Mouse (Mus musculus) liver, embryonic 12.5 days (tissue): ENCODE measurements around the gene Itprid2. TPM values are rescaled to one million over a fixed set of nuclear protein-coding genes. Genes with fewer than 3 reads are reported as not detected.

Source experiments
- ATAC-seq: fragments of 200-750 bp; cut with Nextera tagmentation; 2 replicates; pipeline ENCODE4 v1.8.0; 2017; ENCODE audit warnings: moderate number of reproducible peaks, mild to moderate bottlenecking, moderate library complexity
- H3K27ac ChIP-seq: fragments of 300-500 bp; sonication (generic); 2 replicates; pipeline ENCODE4 v1.5.1; 2016; ENCODE audit warnings: mild to moderate bottlenecking
- H3K27me3 ChIP-seq: fragments of 300-500 bp; sonication (generic); replicated peaks from 2 replicates; pipeline ENCODE4 v1.6.1; 2016; ENCODE audit warnings: mild to moderate bottlenecking, moderate library complexity
- H3K36me3 ChIP-seq: fragments of 300-500 bp; sonication (generic); 2 replicates; pipeline ENCODE4 v1.6.1; 2016; ENCODE audit warnings: mild to moderate bottlenecking, moderate library complexity
- H3K4me1 ChIP-seq: fragments of 300-500 bp; sonication (generic); 2 replicates; pipeline ENCODE4 v1.6.1; 2016
- H3K4me2 ChIP-seq: fragments of 300-500 bp; sonication (generic); 2 replicates; pipeline ENCODE4 v1.6.1; 2016; ENCODE audit warnings: mild to moderate bottlenecking, moderate library complexity
- H3K4me3 ChIP-seq: fragments of 300-500 bp; sonication (generic); 2 replicates; pipeline ENCODE4 v1.5.1; 2016; ENCODE audit warnings: mild to moderate bottlenecking, moderate library complexity
- H3K9ac ChIP-seq: fragments of 300-500 bp; sonication (generic); 2 replicates; pipeline ENCODE4 v1.6.1; 2016; ENCODE audit warnings: mild to moderate bottlenecking, moderate library complexity
- H3K9me3 ChIP-seq: fragments of 300-500 bp; sonication (generic); replicated peaks from 2 replicates; pipeline ENCODE4 v1.6.1; 2016; ENCODE audit warnings: mild to moderate bottlenecking, moderate library complexity
- WGBS: fragments of 180-500 bp; shearing (Covaris S2); methylation state at CpG from one replicate; pipeline ENCODE4 v1.1.7; 2016; ENCODE audit not compliant: insufficient replicate concordance; 5-methylcytosine and 5-hydroxymethylcytosine counted together
- polyA plus RNA-seq: library from polyadenylated mRNA; unstranded; fragments of >200 nt; fragmentation: Nextera tagmentation; extraction: Ambion mirVana; gene quantifications from 2 replicates; pipeline ENCODE4 v1.2.1, GENCODE M21; 2016

Gene Itprid2
- polyA plus RNA-seq, 1 experiment from 2014 or later = 5.2 TPM

- no peak for ATAC-seq
- WGBS = 74% methylated on average over 4 of the region's 4 CpGs
- H3K4me3 ChIP-seq = no peak overlapping the region
- no peaks in the 10 kb centered on the region for H3K27me3 ChIP-seq
- no peaks in the 10 kb centered on the region for H3K36me3 ChIP-seq
- H3K9me3 ChIP-seq = no peaks in the 10 kb centered on the region
- H3K4me2 ChIP-seq = no peak overlapping the region
- H3K9ac ChIP-seq = no peak overlapping the region
- H3K4me1 ChIP-seq = no peaks in the 10 kb centered on the region
- H3K27ac ChIP-seq = no peak overlapping the region
These were observed 48.1 kb downstream of the Itprid2 start for GRCm38 (mm10) chr2:79683258-79683657.

DNA sequence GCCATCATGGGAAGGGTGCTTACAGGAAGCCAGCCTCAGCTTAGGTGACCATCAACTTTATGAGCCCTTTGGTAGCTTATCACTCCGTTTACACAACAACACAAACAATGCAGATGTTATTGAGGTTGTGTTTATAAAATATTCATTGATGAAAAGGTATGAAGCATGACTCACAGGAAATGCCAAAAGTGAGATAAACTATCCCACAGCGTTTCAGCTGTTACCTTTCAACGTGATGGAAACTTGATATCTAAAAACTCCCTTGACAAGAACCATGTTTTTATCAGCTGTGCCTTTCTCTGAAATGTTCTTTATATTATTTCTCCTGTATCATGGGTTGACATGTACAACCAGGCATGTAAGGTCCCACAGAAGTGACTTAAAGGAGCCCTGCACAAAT is 55.7 kb downstream of the Itprid2 start:
- no peak overlapping the region for H3K4me3 ChIP-seq
- no peak overlapping the region for H3K9ac ChIP-seq
- H3K36me3 ChIP-seq = no peaks in the 10 kb centered on the region
- WGBS = 29% methylated on average over 3 of the region's 3 CpGs
- H3K4me2 ChIP-seq = no peak overlapping the region
- H3K4me1 ChIP-seq = no peaks in the 10 kb centered on the region
- ATAC-seq = no peak
- H3K27ac ChIP-seq = no peak overlapping the region
- no peaks in the 10 kb centered on the region for H3K27me3 ChIP-seq
- no peaks in the 10 kb centered on the region for H3K9me3 ChIP-seq

GRCm38 (mm10) chr2:79695190-79695589 is 60.0 kb downstream of the Itprid2 start:
- WGBS = 75% methylated on average over 4 of the region's 4 CpGs
- ATAC-seq = no peak

DNA sequence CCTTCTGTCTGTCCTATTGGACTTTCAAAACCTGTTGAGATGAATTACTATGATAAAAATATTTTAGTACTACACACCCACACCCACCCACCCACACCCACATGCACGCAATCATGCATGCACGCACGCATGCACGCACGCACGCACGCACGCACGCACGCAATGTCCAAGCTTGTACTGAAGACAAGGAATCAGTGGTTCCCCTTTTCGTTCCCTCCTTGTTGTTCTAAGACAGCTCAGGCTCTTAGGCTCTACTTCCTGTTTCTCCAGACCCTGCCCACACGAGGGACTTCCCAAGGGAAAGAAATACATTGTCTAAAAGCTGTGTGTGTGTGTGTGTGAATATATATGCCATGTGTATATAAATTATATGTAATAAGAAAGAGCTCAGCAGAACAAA is 60.8 kb downstream of the Itprid2 start:
- Histone ChIP-seq H3K4me1 (no peaks in the 10 kb centered on the region), H3K36me3 (no peaks in the 10 kb centered on the region), H3K9ac (no peak overlapping the region), H3K4me3 (no peak overlapping the region), H3K9me3 (no peaks in the 10 kb centered on the region), H3K4me2 (no peak overlapping the region), H3K27ac (no peak overlapping the region), H3K27me3 (no peaks in the 10 kb centered on the region)
- ATAC-seq = no peak
- 58% methylated on average over 12 of the region's 12 CpGs for WGBS

More at GRCm38 (mm10) chr2:79695190-79695589, 60.0 kb downstream of the Itprid2 start:
- Histone ChIP-seq H3K4me2 (no peak overlapping the region), H3K4me1 (no peaks in the 10 kb centered on the region), H3K27ac (no peak overlapping the region), H3K27me3 (no peaks in the 10 kb centered on the region), H3K9ac (no peak overlapping the region), H3K9me3 (no peaks in the 10 kb centered on the region), H3K36me3 (no peaks in the 10 kb centered on the region), H3K4me3 (no peak overlapping the region)

DNA sequence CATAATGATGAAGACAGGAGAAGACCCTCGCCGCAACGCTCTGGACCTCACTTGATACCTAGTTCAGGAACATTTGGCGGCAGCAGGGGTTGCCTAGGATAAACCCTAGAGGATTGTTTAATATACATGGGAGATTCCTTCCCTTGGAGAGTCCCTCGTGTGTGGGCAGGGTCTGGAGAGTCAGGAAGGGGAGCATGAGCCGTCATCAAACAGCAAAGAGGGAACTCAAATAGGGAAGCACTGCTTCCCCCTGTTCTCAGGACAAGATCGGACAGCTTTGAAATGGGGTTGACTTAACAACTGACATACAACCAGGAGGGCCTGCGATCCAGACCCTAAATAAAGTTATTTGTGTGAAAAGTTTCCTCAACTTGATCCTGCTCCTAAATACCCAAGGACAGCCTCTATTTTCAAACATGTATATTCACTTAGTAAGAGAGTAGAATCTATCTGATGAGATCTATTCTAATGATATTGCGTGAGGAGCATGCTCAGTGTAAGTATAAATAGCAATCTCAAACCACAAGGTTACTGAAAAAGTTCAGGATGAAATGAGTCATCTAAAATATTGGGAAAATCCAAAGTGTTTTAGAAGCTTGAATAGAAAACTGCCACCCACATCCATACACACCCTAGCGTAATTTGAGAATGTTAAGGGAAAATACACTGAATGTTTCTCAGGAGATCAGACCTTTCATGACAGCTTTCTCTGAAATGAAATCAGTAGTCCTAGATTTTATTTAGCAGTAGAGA is 61.5 kb downstream of the Itprid2 start:
- Histone ChIP-seq H3K4me1 (no peaks in the 10 kb centered on the region), H3K9me3 (no peaks in the 10 kb centered on the region), H3K4me3 (no peak overlapping the region), H3K27ac (no peak overlapping the region), H3K36me3 (no peaks in the 10 kb centered on the region), H3K4me2 (no peak overlapping the region), H3K27me3 (no peaks in the 10 kb centered on the region), H3K9ac (no peak overlapping the region)
- ATAC-seq = no peak
- 54% methylated on average over 10 of the region's 10 CpGs for WGBS

- H3K9ac ChIP-seq = no peak overlapping the region
- no peak for ATAC-seq
- H3K4me2 ChIP-seq = no peak overlapping the region
- no peak overlapping the region for H3K27ac ChIP-seq
- 39% methylated on average over 2 of the region's 2 CpGs for WGBS
- no peaks in the 10 kb centered on the region for H3K27me3 ChIP-seq
- H3K9me3 ChIP-seq = no peaks in the 10 kb centered on the region
- H3K4me1 ChIP-seq = no peaks in the 10 kb centered on the region
- no peak overlapping the region for H3K4me3 ChIP-seq
- no peaks in the 10 kb centered on the region for H3K36me3 ChIP-seq
These were observed 63.0 kb downstream of the Itprid2 start for GRCm38 (mm10) chr2:79698166-79698565.

- Histone ChIP-seq H3K36me3 (no peaks in the 10 kb centered on the region), H3K27ac (no peak overlapping the region), H3K9ac (no peak overlapping the region), H3K9me3 (no peaks in the 10 kb centered on the region), H3K4me2 (no peak overlapping the region), H3K27me3 (no peaks in the 10 kb centered on the region), H3K4me3 (no peak overlapping the region), H3K4me1 (no peaks in the 10 kb centered on the region)
- WGBS = 53% methylated on average over 2 of the region's 2 CpGs
- ATAC-seq = no peak
These were observed 69.6 kb downstream of the Itprid2 start for GRCm38 (mm10) chr2:79704773-79705172.

GRCm38 (mm10) chr2:79707575-79707974 is 72.4 kb downstream of the Itprid2 start, which contains the start of gene Ppp1r1c:
Gene Ppp1r1c, plus strand, starts transcription at chr2:79707780.
- Histone ChIP-seq H3K4me2 (no peak within 1 kb of the TSS), H3K27me3 (no peaks in the 10 kb centered on the region), H3K27ac (no peak within 1 kb of the TSS), H3K9me3 (no peaks in the 10 kb centered on the region), H3K4me3 (no peak within 1 kb of the TSS), H3K9ac (no peak within 1 kb of the TSS), H3K4me1 (no peaks in the 10 kb centered on the region), H3K36me3 (no peaks in the 10 kb centered on the region)
- ATAC-seq = no peak
- 75% methylated on average over 6 of the region's 6 CpGs for WGBS

DNA sequence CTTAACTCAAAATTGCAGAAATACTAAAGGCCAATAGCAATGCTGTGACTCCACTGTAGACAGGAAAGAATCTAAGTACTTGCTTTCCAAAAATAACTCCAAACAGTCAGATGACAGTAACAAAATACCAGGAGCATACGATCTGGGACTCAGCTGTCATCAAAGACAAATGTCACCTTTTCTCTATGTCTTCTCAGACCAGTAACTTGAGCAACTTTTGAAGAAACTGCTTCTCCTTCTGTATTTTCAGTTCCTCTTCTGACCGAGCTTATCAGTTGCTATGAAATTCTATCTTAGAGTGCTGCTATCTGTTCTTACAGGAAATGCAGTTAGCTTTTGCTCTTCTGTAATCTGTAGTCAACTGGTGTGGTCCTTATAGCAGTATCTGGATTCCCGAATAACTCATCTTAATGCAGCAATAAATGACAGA is 78.5 kb downstream of the Itprid2 start:
- H3K4me2 ChIP-seq = no peak overlapping the region
- WGBS = 13% methylated on average over 3 of the region's 3 CpGs
- no peaks in the 10 kb centered on the region for H3K36me3 ChIP-seq
- no peak overlapping the region for H3K9ac ChIP-seq
- no peaks in the 10 kb centered on the region for H3K27me3 ChIP-seq
- ATAC-seq = no peak
- H3K27ac ChIP-seq = no peak overlapping the region
- no peak overlapping the region for H3K4me3 ChIP-seq
- peaks cover 6% of the 10 kb centered on the region; the same call in 1 of the 2 replicates for H3K4me1 ChIP-seq
- no peaks in the 10 kb centered on the region for H3K9me3 ChIP-seq

DNA sequence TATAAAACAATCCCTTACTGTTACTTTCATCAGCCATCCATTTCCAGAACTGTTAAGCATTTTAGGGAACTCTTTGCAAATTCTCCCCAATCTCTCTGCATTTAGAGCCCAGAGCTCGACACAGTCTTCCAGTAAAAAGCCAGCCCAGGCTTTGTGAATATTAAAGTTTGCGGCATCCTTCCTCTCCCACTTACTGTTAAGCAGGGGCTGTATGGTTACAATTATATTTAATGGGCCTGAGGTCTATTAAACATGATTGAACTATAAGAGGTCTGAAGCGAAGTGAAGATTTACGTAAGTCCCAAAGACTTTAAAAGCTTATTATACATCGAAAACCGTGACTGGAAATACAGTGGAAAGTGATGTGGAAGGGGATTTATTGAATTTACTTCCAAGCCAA is 79.6 kb downstream of the Itprid2 start:
- H3K4me3 ChIP-seq = no peak overlapping the region
- H3K4me1 ChIP-seq = peaks cover 6% of the 10 kb centered on the region; the same call in 1 of the 2 replicates
- no peaks in the 10 kb centered on the region for H3K27me3 ChIP-seq
- no peak overlapping the region for H3K9ac ChIP-seq
- no peak overlapping the region for H3K4me2 ChIP-seq
- no peaks in the 10 kb centered on the region for H3K36me3 ChIP-seq
- WGBS = 79% methylated on average over 6 of the region's 6 CpGs
- no peak overlapping the region for H3K27ac ChIP-seq
- H3K9me3 ChIP-seq = no peaks in the 10 kb centered on the region
- no peak for ATAC-seq

DNA sequence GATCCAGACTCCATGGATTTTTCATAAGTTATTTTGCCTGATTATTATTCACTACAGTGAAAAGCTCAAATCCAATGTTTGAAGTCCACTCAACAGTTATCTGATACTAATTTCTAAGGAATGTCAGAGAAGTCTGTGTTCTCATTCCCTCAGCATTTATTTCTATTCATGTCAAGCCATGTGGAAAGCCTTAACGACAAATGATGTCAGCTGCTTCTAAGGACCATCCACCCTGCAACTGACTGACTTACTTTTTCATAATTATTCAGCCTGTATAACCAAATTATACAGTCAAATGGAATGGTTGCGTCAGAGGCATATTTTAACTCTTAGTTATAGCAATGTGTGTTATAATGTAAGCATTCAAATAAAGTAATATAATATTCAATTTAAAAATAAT is 80.8 kb downstream of the Itprid2 start:
- H3K4me2 ChIP-seq = no peak overlapping the region
- H3K4me1 ChIP-seq = peaks cover 6% of the 10 kb centered on the region; the same call in 1 of the 2 replicates
- no peaks in the 10 kb centered on the region for H3K36me3 ChIP-seq
- H3K9me3 ChIP-seq = no peaks in the 10 kb centered on the region
- no peak overlapping the region for H3K9ac ChIP-seq
- no peak overlapping the region for H3K27ac ChIP-seq
- ATAC-seq = no peak
- H3K27me3 ChIP-seq = no peaks in the 10 kb centered on the region
- H3K4me3 ChIP-seq = no peak overlapping the region
- 69% methylated on average over 2 of the region's 2 CpGs for WGBS

DNA sequence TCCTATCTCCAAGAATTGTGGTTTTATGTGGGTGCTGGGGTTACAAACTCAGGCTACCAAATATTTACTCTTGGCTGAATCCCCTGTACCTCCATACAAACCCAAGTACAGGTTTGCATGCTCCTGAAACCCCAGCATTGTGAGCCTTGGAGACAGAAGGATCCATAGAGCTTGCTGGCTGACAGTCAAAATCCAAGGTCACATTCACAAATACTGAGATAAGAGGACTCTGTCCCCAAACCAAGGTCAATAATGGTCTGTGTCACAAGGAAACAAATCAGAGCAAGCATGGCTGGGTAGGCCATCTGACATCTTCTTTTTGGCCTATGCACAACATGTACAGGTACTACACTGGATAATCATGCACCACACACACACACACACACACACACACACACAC is 82.7 kb downstream of the Itprid2 start:
- no peak for ATAC-seq
- Histone ChIP-seq H3K4me1 (peaks cover 6% of the 10 kb centered on the region; the same call in 1 of the 2 replicates), H3K4me3 (no peak overlapping the region), H3K9me3 (no peaks in the 10 kb centered on the region), H3K36me3 (no peaks in the 10 kb centered on the region), H3K27ac (no peak overlapping the region), H3K27me3 (no peaks in the 10 kb centered on the region), H3K4me2 (no peak overlapping the region), H3K9ac (no peak overlapping the region)

- H3K9me3 ChIP-seq = no peaks in the 10 kb centered on the region
- WGBS = 68% methylated on average over 1 of the region's 1 CpGs
- no peak for ATAC-seq
These were observed 87.3 kb downstream of the Itprid2 start for GRCm38 (mm10) chr2:79722415-79722814.

More at GRCm38 (mm10) chr2:79722415-79722814, 87.3 kb downstream of the Itprid2 start:
- no peaks in the 10 kb centered on the region for H3K4me1 ChIP-seq
- H3K9ac ChIP-seq = no peak overlapping the region
- no peaks in the 10 kb centered on the region for H3K36me3 ChIP-seq
- no peak overlapping the region for H3K4me2 ChIP-seq
- H3K27ac ChIP-seq = no peak overlapping the region
- H3K4me3 ChIP-seq = no peak overlapping the region
- no peaks in the 10 kb centered on the region for H3K27me3 ChIP-seq
